Mouse (Mus musculus) ES-Bruce4 (cell line): ENCODE measurements at regions not wholly inside any gene's neighbourhood (a gene's known extent, or its start where the extent isn't known, plus 50 kb on each side); places are given as distances from the start of the nearest gene placed in this dataset.

Experiments
- CTCF ChIP-seq: IDR thresholded peaks from one replicate; pipeline ENCODE4 v1.8.1; 2011; ENCODE audit warnings: low read depth, low read length
- POLR2A ChIP-seq: IDR thresholded peaks from one replicate; pipeline ENCODE4 v1.8.1; 2011; ENCODE audit warnings: low read length; ENCODE audit not compliant: insufficient read depth

DNA sequence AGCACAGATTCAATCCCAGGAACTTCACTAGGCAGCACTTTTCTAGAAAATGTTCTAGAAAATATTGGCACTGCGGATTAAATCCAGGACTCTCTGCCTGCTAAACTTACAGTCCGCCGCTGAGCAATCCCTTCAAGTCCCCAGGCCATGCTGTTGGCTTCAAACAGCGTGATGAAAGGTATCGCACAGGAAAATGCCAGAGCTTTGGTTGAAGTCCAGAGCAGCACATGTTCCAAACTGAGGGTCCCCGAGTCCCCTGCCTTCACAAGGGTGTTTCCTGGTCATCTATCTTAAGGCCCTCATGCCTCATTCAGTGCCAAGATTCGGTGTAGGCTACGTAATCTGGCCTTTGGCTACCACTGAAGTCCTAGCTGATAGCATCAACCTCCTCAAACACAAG, 52.3 kb upstream of the Spdye4c start:
- TF ChIP-seq POLR2A (no peak), CTCF (no peak)
